Mouse (Mus musculus): ENCODE measurements around the gene Sf3b2. TPM values are rescaled to one million over a fixed set of nuclear protein-coding genes. Genes with fewer than 3 reads are reported as not detected.

The Sf3b2 gene
- total RNA-seq (2022), result 100 to 1,000 TPM; 108 to 125 (median 119) TPM

DNA sequence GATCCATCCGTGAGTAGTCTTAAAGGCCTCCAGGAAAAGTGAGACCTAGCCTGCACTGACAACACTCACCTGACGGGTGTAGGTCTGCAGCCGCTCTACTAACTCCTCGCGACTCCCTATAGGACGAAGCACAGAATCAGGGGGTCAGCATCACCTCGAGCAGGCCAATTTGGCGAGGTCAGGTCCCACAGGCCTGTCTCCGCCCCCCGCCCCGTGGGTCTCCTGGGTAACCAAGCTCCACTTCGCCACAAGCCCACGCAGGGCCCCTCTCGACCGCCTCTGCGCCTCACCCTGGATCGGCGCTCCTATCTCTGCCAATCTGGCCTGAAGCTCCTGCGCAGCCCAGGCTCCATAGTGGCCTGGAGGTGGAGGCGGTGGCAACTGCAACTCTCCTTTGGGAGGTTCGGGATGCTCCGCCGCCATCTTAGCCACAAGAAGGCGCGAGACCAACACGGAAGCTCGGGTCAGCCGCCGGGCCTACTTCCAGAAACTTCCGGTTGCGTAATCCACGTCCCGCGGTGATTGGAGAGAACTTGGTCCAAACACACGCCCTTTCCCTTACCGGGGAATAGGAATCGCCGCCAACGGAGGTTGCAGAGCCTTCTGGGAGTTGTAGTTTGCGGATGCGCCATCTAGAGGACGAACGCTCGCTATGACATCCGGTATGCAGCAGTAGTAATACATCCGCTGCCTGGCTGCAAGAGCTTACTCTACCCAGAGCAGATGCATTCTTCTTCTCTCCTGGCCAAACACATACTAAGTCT, at the start of gene Sf3b2:
Gene Sf3b2, minus strand, starts transcription at position 484 of the 764 bp plus-strand sequence.
- peak; percentile 99 for DNase-seq (ENCODE audit: low spot score)

DNA sequence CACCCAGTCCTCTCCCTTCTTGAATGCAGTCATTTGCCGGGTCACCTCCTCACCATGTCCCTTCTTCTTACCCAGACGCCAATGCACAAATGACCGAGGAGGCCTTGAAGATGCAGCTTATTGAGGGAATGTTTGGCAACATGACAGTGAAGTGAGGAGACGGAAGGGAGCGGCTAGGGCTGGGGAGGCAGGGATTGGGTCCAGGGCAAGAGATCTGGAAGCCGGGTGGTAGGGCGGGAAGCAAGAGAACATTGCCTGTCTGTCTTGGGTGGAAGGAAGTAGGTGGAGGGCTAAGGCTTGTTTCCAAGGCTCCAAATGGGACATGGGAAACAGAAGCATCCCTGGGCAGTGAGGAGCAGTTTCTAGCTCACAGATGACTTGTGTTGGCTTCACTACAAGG, 46.1 kb upstream of the Sf3b2 start:
- DNase-seq (ENCODE audit: low spot score), result peak; percentile 69

DNA sequence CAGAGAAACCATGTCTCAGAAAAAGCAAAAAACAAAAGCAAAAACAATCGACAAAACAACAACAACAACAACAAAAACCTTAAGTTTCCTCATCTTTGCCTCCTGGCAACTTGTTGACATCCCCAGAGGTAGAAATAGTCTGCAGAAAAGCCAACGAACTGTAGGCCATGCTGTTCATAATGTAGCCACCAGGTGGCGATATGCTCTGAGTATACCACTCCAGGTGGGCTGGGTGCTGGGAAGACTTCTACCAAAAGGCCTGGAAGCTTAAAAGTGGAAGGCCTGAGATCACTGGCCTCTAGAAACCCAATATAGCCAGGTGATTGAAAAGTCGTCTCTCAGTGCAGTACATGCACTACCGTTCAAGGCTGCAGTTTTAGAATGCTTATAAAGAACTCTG, 42.7 kb upstream of the Sf3b2 start:
- peak; percentile 77 for DNase-seq (ENCODE audit: low spot score)

DNA sequence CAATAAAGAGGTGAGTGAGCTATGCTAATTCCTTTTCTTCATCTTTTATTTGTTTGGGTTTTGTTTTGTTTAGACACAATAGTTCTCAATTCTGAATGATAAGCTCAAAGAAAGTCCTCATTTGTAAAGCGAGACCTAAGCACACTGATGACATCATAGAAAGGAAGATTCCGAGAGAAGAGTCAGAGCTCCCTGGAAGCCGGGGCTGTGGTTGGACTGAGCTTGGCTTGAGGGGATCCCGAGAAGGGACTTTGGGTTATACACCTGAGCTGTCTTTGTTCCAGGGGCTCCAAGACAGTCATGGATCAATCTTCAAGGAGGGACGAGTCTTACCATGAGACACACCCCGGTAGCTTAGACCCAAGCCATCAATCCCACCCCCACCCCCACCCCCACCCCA, 40.2 kb upstream of the Sf3b2 start, which contains the start of gene Catsper1:
Gene Catsper1, plus strand, starts transcription at position 301 of the 400 bp plus-strand sequence.
- DNase-seq (ENCODE audit: low spot score), result no peak

DNA sequence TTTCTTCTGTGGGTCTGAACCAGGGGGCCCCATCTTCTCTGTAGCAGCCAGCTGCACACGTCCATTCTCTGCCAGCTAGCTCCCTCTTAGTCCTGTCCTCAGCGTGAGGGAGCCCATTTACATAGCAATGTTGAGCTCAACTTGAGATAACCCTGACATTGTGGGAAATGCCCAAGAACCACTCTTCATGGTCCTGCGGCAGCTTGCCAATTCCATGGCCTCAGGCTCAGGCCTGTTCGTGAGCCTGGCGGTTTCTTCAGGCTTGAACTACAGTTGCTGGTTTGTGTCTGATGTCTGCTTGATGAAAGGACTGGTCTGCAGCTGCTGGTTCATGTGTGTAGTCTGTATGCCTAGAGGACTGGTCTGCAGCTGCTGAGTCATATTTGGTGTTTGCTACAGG, 39.5 kb upstream of the Sf3b2 start:
- DNase-seq (ENCODE audit: low spot score), result no peak

DNA sequence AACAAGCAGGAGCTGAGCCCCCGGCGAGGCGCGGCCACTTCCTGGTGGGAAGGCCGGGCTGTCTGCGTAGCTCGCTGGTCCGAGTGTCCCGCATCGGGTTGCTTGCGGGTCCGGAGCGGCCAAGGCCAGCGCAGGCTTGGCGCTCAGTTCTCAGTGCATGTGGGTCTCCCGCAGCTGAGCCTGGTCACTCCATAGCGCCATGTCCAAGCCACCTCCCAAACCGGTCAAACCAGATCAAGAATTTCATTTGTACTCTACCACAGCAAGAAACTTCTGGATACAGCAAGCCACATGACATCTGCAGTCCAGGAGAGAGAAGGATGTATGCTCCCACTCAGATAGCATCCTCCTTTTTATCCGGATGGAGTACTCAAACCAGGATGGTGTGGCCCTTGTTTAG, 32.7 kb upstream of the Sf3b2 start:
- DNase-seq (ENCODE audit: low spot score), result no peak

DNA sequence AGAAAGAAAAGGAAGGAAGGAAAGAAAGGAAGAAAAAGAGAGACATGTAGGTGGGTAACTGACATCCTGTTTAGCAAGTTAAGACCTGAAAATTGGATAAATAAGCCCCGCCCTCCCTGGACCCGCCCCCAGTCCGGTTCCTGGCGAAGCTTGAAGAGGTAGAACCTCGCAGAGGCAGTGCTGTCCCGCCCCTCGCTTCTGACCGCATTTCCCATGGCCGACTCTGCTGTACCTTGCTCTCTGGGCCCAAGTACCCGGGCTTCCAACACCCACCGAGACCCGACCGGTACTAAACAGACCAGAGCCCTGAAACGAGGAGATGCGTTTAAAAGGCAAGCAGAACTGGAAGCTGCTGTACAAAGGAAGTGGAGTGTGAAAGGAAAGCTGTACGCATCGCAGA, 28.5 kb upstream of the Sf3b2 start:
- no peak for DNase-seq (ENCODE audit: low spot score)

DNA sequence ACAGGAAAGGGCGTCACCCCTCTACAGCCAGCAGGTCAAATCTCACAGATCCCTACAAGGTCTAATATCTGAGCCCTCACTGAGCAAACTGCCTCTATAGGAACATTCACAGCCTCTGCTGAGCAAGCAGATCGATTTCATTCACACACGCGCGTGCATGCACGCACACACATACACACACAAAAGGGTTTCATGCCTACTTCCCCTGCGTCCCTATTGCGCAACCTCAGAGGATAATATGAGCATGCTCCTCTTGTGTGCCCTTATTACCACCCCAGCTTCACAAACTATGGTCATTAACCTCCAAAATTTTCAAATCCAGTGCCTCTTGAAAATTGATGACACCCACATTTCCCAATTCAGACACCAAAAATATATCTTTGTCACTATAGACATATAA, 17.9 kb upstream of the Sf3b2 start:
- DNase-seq (ENCODE audit: low spot score), result no peak

DNA sequence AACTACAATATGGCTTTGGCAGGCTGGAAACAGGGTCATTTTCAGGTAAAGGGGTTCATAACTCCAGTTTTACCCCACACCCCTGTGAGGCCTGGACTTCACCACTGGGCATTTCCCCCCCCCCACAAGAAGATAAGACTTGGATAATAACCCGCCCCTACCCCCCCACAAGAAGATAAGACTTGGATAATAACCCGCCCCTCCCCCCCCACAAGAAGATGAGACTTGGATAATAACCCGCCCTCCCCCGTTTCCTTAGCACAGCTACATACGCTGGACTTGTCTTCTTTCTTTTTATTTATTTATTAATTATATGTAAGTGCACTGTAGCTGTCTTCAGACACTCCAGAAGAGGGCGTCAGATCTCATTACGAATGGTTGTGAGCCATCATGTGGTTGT, 13.8 kb upstream of the Sf3b2 start:
- no peak for DNase-seq (ENCODE audit: low spot score)

DNA sequence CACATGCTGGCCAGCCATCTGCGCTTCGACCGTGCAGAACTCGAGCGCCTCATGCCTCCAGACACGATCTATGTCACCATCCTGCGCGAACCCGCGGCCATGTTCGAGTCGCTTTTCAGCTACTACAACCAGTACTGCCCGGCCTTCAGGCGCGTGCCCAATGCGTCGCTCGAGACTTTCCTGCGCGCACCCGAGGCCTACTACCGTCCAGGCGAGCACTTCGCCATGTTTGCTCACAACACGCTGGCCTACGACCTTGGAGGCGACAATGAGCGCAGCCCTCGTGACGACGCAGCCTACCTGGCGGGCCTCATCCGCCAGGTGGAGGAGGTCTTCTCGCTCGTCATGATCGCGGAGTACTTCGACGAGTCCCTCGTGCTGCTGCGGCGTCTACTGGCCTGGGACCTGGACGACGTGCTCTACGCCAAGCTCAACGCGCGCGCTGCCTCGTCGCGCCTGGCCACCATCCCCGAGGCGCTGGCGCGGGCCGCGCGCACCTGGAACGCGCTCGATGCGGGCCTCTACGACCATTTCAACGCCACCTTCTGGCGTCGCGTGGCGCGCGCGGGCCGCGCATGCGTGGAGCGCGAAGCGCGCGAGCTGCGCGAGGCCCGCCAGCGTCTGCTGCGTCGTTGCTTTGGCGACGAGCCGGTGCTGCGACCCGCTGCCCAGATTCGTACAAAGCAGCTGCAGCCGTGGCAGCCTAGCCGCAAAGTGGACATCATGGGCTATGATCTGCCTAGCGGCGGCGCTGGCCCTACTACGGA, 11.9 kb upstream of the Sf3b2 start:
- no peak for DNase-seq (ENCODE audit: low spot score)

DNA sequence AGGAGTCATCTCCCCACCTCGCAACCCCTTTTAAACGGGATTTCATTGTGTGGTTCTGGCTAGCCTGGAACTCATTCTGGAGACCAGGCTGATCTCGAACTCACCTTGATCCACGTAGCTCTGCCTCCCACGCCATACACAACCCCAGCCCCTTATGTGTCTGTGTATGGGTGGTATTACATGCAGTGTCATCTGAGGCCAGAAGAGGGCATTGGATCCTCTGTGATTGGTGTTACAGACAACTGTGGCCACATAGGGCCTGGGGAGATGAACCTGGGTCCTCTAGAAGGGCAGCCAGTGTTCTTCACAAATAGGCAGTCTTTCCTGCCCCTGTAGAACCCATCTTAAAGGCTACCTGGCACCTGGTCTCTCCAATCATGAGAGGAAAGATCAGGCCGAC, 11.0 kb upstream of the Sf3b2 start:
- no peak for DNase-seq (ENCODE audit: low spot score)

DNA sequence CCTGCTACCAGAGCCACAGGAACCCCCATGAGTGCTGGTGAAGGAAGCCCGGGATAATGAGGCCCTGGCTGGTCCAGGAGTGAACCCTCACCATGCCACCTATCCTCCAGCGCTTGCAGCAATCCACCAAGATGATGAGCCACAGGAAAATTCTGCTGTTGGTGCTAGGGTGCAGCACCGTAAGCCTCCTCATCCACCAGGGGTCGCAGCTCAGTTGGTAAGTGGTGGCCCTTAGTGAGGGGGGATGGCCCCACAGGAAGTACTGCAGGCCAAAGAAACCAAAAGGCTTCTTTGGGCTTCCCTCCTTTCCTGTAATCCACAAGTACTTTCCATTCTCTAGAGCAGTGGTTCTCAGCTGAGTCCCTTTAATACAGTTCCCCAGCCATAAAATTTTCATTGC, 7.2 kb upstream of the Sf3b2 start:
- DNase-seq (ENCODE audit: low spot score), result peak; percentile 48

DNA sequence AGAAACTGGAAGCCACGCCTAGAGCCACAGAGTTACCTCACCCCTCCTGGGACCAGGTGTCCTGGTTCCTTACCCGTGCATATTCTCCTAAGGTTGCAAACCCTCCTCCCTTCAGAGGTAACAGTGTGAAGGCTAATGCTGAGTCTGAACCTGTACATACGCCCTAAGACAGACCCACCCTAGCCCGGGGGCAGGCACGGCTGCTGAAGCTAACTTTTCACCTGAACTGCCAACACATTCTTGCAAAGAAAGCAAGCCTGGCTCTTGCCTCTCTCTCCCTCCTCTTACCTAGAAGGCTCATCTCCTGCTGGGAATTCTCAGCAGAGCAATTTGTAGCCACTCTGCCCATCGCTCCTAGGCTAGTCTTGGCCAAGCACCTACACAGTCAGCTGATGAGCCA, 5.3 kb upstream of the Sf3b2 start:
- no peak for DNase-seq (ENCODE audit: low spot score)

DNA sequence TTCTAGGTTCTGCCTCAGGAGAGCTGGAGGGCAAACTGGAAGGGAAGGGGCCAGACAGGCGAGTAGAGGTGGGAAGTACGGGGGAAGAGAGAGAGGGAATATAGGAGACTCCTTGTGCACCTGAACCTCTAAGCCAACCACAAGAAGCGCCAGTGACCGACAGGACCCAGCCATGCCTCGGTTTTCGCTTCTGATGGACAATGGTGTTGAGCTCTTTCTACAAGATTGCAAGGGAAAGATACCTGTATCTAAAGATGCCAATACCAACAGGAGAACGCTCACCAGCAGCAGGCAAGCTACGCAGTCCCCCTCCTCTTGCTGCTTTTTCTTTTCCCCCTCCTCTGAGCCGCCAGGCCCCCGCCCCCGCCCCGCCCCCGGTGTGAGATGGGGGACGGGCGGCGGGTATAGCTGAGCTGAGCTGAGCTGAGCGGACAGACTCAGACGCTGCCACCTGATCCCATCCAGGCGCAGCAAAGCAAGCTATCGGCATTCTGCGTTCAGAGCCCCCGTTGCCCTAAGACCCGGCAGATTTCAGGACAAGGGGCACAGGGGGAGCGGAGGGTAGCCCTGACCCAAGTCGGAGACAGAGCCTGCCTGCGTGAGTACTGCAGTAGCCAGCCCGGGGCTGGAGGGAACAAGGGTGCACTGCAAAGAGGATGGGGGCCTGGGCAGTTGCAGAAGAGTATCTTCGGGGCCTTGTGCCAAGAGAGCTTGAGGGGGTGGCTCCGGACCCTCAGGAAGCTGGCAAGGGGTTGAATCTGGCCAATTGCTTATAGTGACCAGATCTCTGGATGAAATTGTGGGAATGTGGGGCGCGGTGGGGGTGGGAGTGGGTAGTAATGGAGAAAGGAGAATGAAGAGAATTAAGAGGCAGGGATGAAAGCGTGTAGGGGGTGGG, 2.9 kb upstream of the Sf3b2 start, which contains the start of gene Gal3st3:
Gene Gal3st3, plus strand, starts transcription at position 429 of the 898 bp plus-strand sequence.
- DNase-seq (ENCODE audit: low spot score), result no peak

DNA sequence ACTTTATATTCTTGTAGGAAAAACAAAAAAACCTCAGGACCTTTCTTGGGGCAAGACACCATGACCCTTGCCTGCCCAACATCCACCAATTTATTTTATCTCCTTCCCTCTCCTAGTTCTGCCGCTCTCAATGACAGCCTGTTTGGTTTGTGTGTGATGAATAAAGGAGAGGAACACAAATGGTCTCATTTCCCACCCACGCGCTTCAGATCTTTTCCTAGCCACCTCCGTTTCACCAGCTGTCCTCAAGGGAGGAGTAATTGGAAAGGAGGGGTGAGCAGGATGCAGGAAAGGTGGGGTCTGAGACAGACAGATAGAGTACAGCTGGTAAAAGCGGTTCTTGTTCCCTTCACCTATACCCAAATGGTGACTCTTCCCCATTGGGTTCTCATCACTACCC, 1.4 kb upstream of the Sf3b2 start:
- no peak for DNase-seq (ENCODE audit: low spot score)

DNA sequence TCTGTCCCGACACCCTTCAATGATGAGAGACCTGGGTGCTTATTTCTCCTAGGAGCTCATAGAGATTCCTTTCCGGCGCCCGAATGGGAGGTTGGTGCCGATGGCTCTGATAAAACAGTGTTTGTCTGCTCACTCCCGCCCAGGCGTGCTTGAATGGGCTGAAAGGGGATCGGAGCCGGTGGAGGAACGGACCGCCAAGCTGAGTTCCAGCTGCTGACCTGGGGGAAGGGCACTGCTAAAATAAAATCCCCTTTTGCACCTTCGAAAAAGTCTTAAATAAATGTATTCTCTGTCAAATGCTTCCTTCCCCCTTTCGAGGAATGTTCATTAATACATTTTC, 451 bp upstream of the Sf3b2 start:
- DNase-seq (ENCODE audit: low spot score), result no peak

DNA sequence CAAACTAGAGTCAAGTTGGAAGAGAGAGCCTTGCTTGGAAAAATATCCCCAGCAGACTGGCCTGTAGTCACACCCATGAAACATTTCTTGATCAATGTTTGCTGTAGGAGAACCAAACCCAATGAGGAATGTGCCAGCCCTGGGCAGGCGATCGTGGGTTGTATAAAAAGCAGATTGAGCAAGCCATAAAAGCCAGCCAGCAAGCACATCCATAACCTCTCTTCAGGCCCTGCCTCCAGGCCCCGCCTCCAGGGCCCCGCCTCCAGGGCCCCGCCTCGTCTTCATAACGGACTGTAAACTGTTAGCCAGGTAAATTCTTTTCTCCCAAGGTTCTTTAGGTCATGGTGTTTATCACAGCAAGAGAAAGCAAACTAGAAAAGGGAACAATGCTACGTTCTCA, 16.9 kb downstream of the Sf3b2 start:
- DNase-seq (ENCODE audit: low spot score), result no peak

DNA sequence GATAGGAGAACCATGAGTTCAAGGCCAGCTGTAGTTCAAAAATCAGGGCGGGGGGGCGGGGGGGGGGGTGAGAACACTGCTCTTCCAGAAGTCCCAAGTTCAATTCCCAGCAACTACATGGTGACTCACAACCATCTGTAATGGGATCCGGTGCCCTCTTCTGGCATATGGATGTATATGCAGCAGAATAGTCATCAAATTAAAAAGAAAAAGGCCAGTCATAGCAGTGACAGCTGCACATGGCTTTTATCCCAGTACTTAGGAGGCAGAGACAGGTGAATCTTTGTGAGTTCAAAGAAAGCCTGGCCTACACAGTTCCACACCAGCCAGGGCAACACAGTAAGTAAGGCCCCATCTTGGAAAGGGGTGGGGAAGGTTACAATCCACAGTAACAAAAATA, 18.1 kb downstream of the Sf3b2 start:
- no peak for DNase-seq (ENCODE audit: low spot score)

DNA sequence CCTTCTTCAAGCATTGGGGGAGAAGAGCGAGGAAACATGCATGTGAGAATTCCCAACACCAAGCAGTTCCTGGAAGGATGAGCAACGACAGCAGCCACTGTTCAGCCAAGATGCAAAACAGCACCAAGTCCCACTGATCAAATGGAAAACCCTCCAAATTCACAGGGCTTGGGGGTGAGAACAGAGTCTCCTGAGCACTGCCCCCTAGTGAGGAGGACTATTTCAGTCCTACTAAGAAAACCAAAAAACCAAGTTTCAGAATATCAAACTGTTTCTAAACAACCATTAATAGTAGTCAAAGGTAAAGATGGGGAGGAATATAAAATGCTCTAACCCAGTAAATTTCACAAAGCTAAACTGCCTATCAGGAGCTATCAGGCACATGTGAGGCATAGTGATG, 18.7 kb downstream of the Sf3b2 start:
- DNase-seq (ENCODE audit: low spot score), result no peak

DNA sequence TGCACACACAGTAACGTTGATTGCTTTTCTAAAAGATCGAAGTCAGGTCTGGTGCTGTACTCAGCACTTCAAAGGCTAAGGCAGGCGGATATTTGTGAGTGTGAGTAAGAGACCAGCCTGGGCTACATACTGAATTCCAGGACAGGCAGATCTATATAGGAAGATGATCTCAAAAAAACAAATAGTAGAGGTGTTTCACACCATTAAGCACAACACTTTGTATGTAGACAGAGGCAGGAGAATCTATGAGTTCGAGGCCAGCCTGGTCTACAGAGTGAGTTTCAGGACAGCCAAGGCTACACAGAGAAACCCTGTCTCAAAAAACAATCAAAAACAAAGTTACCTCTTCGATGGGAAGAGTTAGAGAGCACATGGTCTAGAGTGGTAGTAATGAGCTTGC, 19.5 kb downstream of the Sf3b2 start:
- DNase-seq (ENCODE audit: low spot score), result no peak

DNA sequence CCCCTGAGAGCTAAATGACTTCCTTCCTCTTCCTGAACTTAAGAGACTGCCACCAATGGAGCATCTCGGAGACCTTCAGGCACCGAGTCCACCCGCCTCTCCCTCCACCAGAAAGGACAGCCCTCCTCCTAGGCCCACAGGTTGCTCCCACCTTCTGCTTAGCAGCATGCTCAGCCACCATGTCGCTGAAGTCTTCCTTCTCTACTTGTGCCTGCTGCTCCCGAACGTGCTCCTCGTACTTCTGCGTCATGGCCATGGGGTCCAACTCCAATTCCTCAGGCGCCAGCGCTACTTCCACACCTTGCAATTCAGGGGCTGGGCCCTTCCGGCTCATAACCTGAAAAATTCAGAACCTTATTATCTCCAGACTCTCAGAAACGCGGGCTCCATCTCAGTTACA, 20.6 kb downstream of the Sf3b2 start:
- no peak for DNase-seq (ENCODE audit: low spot score)

DNA sequence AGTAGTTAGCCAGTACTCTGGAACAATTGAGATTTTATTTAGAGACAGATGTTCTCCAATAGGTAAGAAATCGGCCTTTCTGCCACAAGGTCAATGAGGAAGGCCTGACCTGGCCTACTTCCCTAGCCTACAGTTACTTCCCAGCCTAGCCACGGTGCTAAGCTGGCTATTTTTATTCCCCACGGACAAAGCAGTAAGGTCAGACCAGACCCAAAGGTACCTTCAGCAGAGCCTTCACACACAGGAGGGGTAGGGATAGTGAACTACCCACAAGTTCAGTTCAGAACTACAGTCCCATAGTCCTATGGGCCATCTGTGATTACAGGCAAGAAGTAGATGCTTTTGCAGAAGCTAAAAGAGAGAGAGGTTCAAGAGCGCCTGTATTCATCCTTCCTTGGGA, 21.3 kb downstream of the Sf3b2 start:
- DNase-seq (ENCODE audit: low spot score), result peak; percentile 43
